In the genomic region with DNA sequence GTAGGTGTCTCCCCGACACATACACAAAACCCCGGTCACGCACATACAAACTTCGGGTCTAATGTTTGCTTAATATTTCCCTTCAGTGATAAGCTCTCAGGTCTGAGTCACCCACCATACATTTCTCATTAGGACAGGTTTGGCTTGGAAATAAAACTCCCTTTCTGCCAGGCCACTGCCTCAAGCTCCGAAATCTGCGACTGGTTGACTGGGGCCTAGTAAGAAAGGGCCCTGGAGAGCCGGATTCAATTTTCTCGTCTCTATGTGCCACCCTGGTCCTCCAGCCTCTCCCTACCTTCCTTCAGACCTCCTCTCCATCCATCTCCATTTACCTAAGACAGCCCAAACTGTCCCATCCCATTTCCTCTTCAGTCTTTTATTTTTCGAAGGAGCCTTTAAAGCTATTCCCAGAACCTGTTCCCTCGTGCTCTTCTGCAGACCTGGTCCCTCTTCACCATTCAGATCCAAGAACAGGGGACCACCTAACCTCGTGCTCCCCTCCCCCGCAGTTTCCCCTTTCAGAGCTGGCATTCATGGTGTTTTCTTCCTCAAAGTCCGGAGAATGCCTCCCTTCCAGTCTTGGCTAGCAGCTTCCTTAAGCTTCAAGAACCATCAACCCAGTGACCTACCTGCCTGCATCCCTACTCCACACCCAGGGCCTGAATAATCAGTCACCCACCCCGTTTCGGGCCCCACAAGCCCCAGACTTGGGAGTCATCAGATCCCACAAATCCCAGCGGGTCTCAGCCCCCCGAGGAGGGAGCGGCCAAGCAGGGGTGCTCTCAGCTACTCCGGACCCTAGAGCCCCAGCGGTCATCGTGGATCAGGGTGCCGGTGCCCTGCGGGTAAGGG, we compare ENCODE assay signal across 8 mouse cellular contexts. TPM values are rescaled to one million over a fixed set of nuclear protein-coding genes. Genes with fewer than 3 reads are reported as not detected.
DNase-seq lines count a peak whose midpoint lies in the region; ATAC-seq and TF ChIP-seq lines count a peak whose summit lies in the region.

No protein-coding gene starts in this region.

- H3K27me3 ChIP-seq in heart, embryonic 11.5 days (ENCODE audit: control insufficient read depth, insufficient read depth, low read length), result no peaks in the 10 kb centered on the region
- no peaks in the 10 kb centered on the region for H3K27me3 ChIP-seq in ES-Bruce4 (ENCODE audit: control insufficient read depth, insufficient read depth, low read length, poor library complexity, severe bottlenecking)
- no peaks in the 10 kb centered on the region for H3K27me3 ChIP-seq in embryonic facial prominence, embryonic 12.5 days
- H3K27me3 ChIP-seq in intestine, embryonic 14.5 days (replicated peaks; ENCODE audit: control insufficient read depth, insufficient read depth, low read length), result no peaks in the 10 kb centered on the region
- H3K27me3 ChIP-seq in myocyte (ENCODE audit: control insufficient read depth, insufficient read depth, insufficient read length), result no peaks in the 10 kb centered on the region

- peak overlapping the region; percentile 96 for H3K9ac ChIP-seq in heart, embryonic 11.5 days (ENCODE audit: low read depth, low read length)
- peak overlapping the region; percentile 72 for H3K9ac ChIP-seq in ES-Bruce4 (ENCODE audit: low read depth, poor library complexity, severe bottlenecking)
- H3K9ac ChIP-seq in embryonic facial prominence, embryonic 12.5 days, result peak overlapping the region; percentile 94
- H3K9ac ChIP-seq in intestine, embryonic 14.5 days (ENCODE audit: low read length), result peak overlapping the region; percentile 90

- H3K36me3 ChIP-seq in heart, embryonic 11.5 days (ENCODE audit: control insufficient read depth, insufficient read depth, low read length), result no peaks in the 10 kb centered on the region
- H3K36me3 ChIP-seq in ES-Bruce4 (ENCODE audit: control insufficient read depth, insufficient read depth, low read length, poor library complexity, severe bottlenecking), result no peaks in the 10 kb centered on the region
- H3K36me3 ChIP-seq in embryonic facial prominence, embryonic 12.5 days, result no peaks in the 10 kb centered on the region
- no peaks in the 10 kb centered on the region for H3K36me3 ChIP-seq in intestine, embryonic 14.5 days (ENCODE audit: control insufficient read depth, insufficient read depth, low read length)
- H3K36me3 ChIP-seq in myocyte (ENCODE audit: control insufficient read depth, insufficient read depth), result no peaks in the 10 kb centered on the region

- H3K4me1 ChIP-seq in heart, embryonic 11.5 days (ENCODE audit: control insufficient read depth, insufficient read depth, low read length), result peaks cover 11% of the 10 kb centered on the region; the same call in 1 of the 2 replicates
- H3K4me1 ChIP-seq in ES-Bruce4 (ENCODE audit: control insufficient read depth, insufficient read depth, low read length), result peaks cover 10% of the 10 kb centered on the region
- peaks cover 17% of the 10 kb centered on the region; the same call in 1 of the 2 replicates for H3K4me1 ChIP-seq in embryonic facial prominence, embryonic 12.5 days
- H3K4me1 ChIP-seq in intestine, embryonic 14.5 days (replicated peaks; ENCODE audit: control insufficient read depth, insufficient read depth, low read length), result peaks cover 23% of the 10 kb centered on the region

- H3K9me3 ChIP-seq in heart, embryonic 11.5 days (replicated peaks; ENCODE audit: control insufficient read depth, low read length), result no peaks in the 10 kb centered on the region
- no peaks in the 10 kb centered on the region for H3K9me3 ChIP-seq in ES-Bruce4 (replicated peaks; ENCODE audit: control insufficient read depth, insufficient read depth, low read length, poor library complexity, severe bottlenecking)
- no peaks in the 10 kb centered on the region for H3K9me3 ChIP-seq in embryonic facial prominence, embryonic 12.5 days
- no peaks in the 10 kb centered on the region for H3K9me3 ChIP-seq in intestine, embryonic 14.5 days (ENCODE audit: control insufficient read depth, low read length)

- peak overlapping the region; percentile 92 for H3K4me2 ChIP-seq in heart, embryonic 11.5 days
- peak overlapping the region; percentile 62 for H3K4me2 ChIP-seq in embryonic facial prominence, embryonic 12.5 days (replicated peaks)
- H3K4me2 ChIP-seq in intestine, embryonic 14.5 days (ENCODE audit: low read length), result peak overlapping the region; percentile 84
- peak overlapping the region; percentile 86 for H3K4me2 ChIP-seq in myocyte (ENCODE audit: low read depth)

- peak overlapping the region; percentile 68 for H3ac ChIP-seq in myocyte (ENCODE audit: control insufficient read depth, insufficient read length)

- no peak for DNase-seq in heart, postnatal 25 days (ENCODE audit: low spot score)
- peak; percentile 84 for DNase-seq in intestine, embryonic 14.5 days (ENCODE audit: low spot score)
- DNase-seq in adrenal gland, postnatal 25 days, result no peak
- DNase-seq in gastrocnemius, adult 8-10 months (ENCODE audit: low spot score in 2 of 2), result no peak

- peaks cover 47% of the 10 kb centered on the region for H3K79me2 ChIP-seq in myocyte (ENCODE audit: control insufficient read depth, insufficient read depth)

- TF ChIP-seq CTCF in ES-Bruce4 (IDR thresholded peaks at IDR 0.05; ENCODE audit: low read depth, low read length), result no peak

- peak overlapping the region; percentile 86 for H3K4me3 ChIP-seq in heart, embryonic 11.5 days (ENCODE audit: low read depth, low read length)
- H3K4me3 ChIP-seq in ES-Bruce4 (ENCODE audit: low read depth, low read length) (peak overlapping the region; percentile 94), myocyte (peak overlapping the region; percentile 48)
- H3K4me3 ChIP-seq in embryonic facial prominence, embryonic 12.5 days, result peak overlapping the region; percentile 77
- peak overlapping the region; percentile 82 for H3K4me3 ChIP-seq in intestine, embryonic 14.5 days (ENCODE audit: low read depth, low read length)

- WGBS in heart, embryonic 11.5 days (ENCODE audit: insufficient replicate concordance), result 14% methylated on average over 23 of the region's 23 CpGs
- WGBS in embryonic facial prominence, embryonic 12.5 days, result 12% methylated on average over 23 of the region's 23 CpGs
- 8% methylated on average over 23 of the region's 23 CpGs for whole genome bisulfite sequencing in intestine, embryonic 14.5 days

- intact Hi-C loops in heart, postnatal 25 days (cut with DNase I), result no loop called here

- TF ChIP-seq EP300 in ES-Bruce4 (IDR thresholded peaks at IDR 0.05; ENCODE audit: insufficient read depth, low read depth, low read length), result no peak

- no peak for TF ChIP-seq POLR2A in ES-Bruce4 (IDR thresholded peaks at IDR 0.05; ENCODE audit: insufficient read depth, low read length)
- no peak for TF ChIP-seq POLR2A in myocyte (IDR thresholded peaks at IDR 0.05; ENCODE audit: insufficient read length, low read depth)

- 0 out of 2 replicates have a peak, but pooled peaks have one; percentile 10 for ATAC-seq in heart, embryonic 11.5 days (replicated peaks; ENCODE audit: insufficient number of reproducible peaks, low FRiP score, low TSS enrichment)
- no peak; the same call in 1 of the 2 replicates for ATAC-seq in embryonic facial prominence, embryonic 12.5 days (ENCODE audit: insufficient number of reproducible peaks, insufficient read depth, low FRiP score, low TSS enrichment)
- no peak; the same call in none of the 2 replicates for ATAC-seq in intestine, embryonic 14.5 days (replicated peaks; ENCODE audit: low FRiP score, low TSS enrichment, low read depth)

- H3K27ac ChIP-seq in heart, embryonic 11.5 days (ENCODE audit: low read depth, low read length), result peak overlapping the region; percentile 93
- no peak overlapping the region for H3K27ac ChIP-seq in ES-Bruce4 (ENCODE audit: insufficient read depth, low read length)
- H3K27ac ChIP-seq in embryonic facial prominence, embryonic 12.5 days, result peak overlapping the region; percentile 95
- H3K27ac ChIP-seq in intestine, embryonic 14.5 days (ENCODE audit: low read depth), result peak overlapping the region; percentile 91

TF ChIP-seq in myocyte, 11 proteins besides CTCF, POLR2A, EP300 and RAD21 (continues in another document):
- TF ChIP-seq MYOG (IDR thresholded peaks at IDR 0.05; ENCODE audit: control insufficient read depth in 1 of 3, insufficient read depth in 1 of 3, insufficient read length in 2 of 3, low read depth in 2 of 3), result no peak
- no peak for TF ChIP-seq POLR2AphosphoS2 (IDR thresholded peaks at IDR 0.05; ENCODE audit: insufficient read length, low read depth)
- no peak for TF ChIP-seq MYOD1 (IDR thresholded peaks at IDR 0.05; ENCODE audit: control insufficient read depth in 1 of 3, insufficient read length in 2 of 3, low read depth in 2 of 3)
- TF ChIP-seq TCF12 (IDR thresholded peaks at IDR 0.05; ENCODE audit: insufficient read depth, poor library complexity, severe bottlenecking), result no peak
- no peak for TF ChIP-seq USF1 (IDR thresholded peaks at IDR 0.05; ENCODE audit: low read depth)
- no peak for TF ChIP-seq E2F4 (IDR thresholded peaks at IDR 0.05; ENCODE audit: insufficient read depth)
- TF ChIP-seq SRF (IDR thresholded peaks at IDR 0.05; ENCODE audit: control insufficient read depth, insufficient read length, low read depth), result no peak
- no peak for TF ChIP-seq CEBPB (IDR thresholded peaks at IDR 0.05; ENCODE audit: insufficient read depth, poor library complexity, severe bottlenecking)
- no peak for TF ChIP-seq TCF3 (IDR thresholded peaks at IDR 0.05; ENCODE audit: insufficient read length, low read depth)
- TF ChIP-seq REST (IDR thresholded peaks at IDR 0.05; ENCODE audit: insufficient read depth, insufficient read length), result no peak

RNA-seq across cellular contexts. Expression of a gene that starts 1.0 kb away (rescaled TPM):
- 29.1 and 31.2 TPM in 2 replicates for polyA plus RNA-seq in heart, embryonic 11.5 days (2014; fragmentation: Nextera tagmentation; extraction: Ambion mirVana)
- total RNA-seq in heart, postnatal 25 days (2021), result 10 to 100 TPM; 10.9 to 12.4 TPM
- 51.1 and 56.9 TPM in 2 replicates for polyA plus RNA-seq in ES-Bruce4 (2011; ENCODE audit: insufficient read depth, insufficient read length, low read depth, missing spikeins)
- 56.3 and 57.3 TPM in 2 replicates for polyA plus RNA-seq in embryonic facial prominence, embryonic 12.5 days (2016; fragmentation: Nextera tagmentation; extraction: Ambion mirVana)
- polyA plus RNA-seq in intestine, embryonic 14.5 days (2014; fragmentation: Nextera tagmentation; extraction: Ambion mirVana), result 35.6 and 37.5 TPM in 2 replicates
- 49.5 TPM for polyA plus RNA-seq in myocyte (2012; fragmentation: generic; extraction: Trizol)
- total RNA-seq in adrenal gland, postnatal 25 days (2021), result 13.6 and 18.3 TPM in 2 replicates
- 10 to 100 TPM in 2 of 4 experiments, 1 to 10 TPM in 2; 5.9 to 13.6 (median 10.6) TPM for total RNA-seq in gastrocnemius, adult 8-10 months (2022)

RNA-seq across cellular contexts. Expression of a gene that starts 27.8 kb away (rescaled TPM):
- polyA plus RNA-seq in heart, embryonic 11.5 days (2014; fragmentation: Nextera tagmentation; extraction: Ambion mirVana), result 127 and 134 TPM in 2 replicates
- 100 to 1,000 TPM; 133 to 155 TPM for total RNA-seq in heart, postnatal 25 days (2021)
- polyA plus RNA-seq in ES-Bruce4 (2011; ENCODE audit: insufficient read depth, insufficient read length, low read depth, missing spikeins), result 91.4 and 93.4 TPM in 2 replicates
- 76.7 and 76.8 TPM in 2 replicates for polyA plus RNA-seq in embryonic facial prominence, embryonic 12.5 days (2016; fragmentation: Nextera tagmentation; extraction: Ambion mirVana)
- polyA plus RNA-seq in intestine, embryonic 14.5 days (2014; fragmentation: Nextera tagmentation; extraction: Ambion mirVana), result 129 and 131 TPM in 2 replicates
- 349 TPM for polyA plus RNA-seq in myocyte (2012; fragmentation: generic; extraction: Trizol)
- total RNA-seq in adrenal gland, postnatal 25 days (2021), result 151 and 177 TPM in 2 replicates
- 100 to 1,000 TPM in 2 of 4 experiments, 10 to 100 TPM in 2; 90.1 to 125 (median 108) TPM for total RNA-seq in gastrocnemius, adult 8-10 months (2022)
